Mouse (Mus musculus) kidney, adult 2 months (tissue): ENCODE data around the gene Ift22.

Source experiments
- CTCF ChIP-seq: fragments of 200-500 bp; conservative IDR thresholded peaks from 2 replicates; pipeline ENCODE4 v1.5.1; 2011; ENCODE audit warnings: low read depth, mild to moderate bottlenecking, control low read depth, low read length, moderate library complexity, mixed read lengths; ENCODE audit not compliant: insufficient read depth, insufficient read length
- POLR2A ChIP-seq: fragments of 200-500 bp; IDR thresholded peaks from one replicate; pipeline ENCODE4 v1.6.1; 2011; ENCODE audit warnings: low read depth, low read length, control low read depth

DNA sequence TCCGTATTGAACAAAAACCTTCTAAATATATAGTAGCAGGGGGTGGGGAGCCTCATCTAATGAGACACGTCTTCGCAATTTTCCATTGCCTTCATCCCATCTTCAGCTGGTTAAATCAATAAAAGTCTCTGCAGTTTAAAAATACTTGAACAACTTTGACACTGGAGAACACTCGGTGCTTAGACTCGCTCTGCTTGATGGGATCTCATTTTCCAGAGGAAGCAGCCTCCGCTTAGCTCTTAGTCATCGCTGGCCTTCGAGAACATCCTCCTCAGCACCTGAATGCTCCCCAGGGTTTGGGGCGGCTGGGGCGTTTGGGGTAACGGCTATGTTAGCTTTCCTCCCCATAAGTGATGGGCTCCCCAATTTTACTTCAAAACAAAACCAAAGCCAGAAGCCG is 37.1 kb downstream of the Ift22 start:
- TF ChIP-seq CTCF = no peak
- TF ChIP-seq POLR2A = no peak
